Mouse (Mus musculus) stomach, embryonic 15.5 days (tissue): ENCODE data around the gene 1700037H04Rik. TPM values are rescaled to one million over a fixed set of nuclear protein-coding genes. Genes with fewer than 3 reads are reported as not detected.

Experiments used
- ATAC-seq: fragments of 200-750 bp; cut with Nextera tagmentation; 2 replicates; pipeline ENCODE4 v1.8.0; 2017; ENCODE audit warnings: low read depth, moderate number of reproducible peaks, moderate TSS enrichment; ENCODE audit not compliant: insufficient read depth, low FRiP score
- H3K27ac ChIP-seq: fragments of 300-500 bp; sonication (generic); 2 replicates; pipeline ENCODE4 v1.5.1; 2015; ENCODE audit warnings: mild to moderate bottlenecking, inconsistent platforms
- H3K27me3 ChIP-seq: fragments of 300-500 bp; sonication (generic); replicated peaks from 2 replicates; pipeline ENCODE4 v1.6.1; 2015; ENCODE audit warnings: inconsistent platforms
- H3K36me3 ChIP-seq: fragments of 300-500 bp; sonication (generic); 2 replicates; pipeline ENCODE4 v1.6.1; 2015; ENCODE audit warnings: inconsistent platforms
- H3K4me1 ChIP-seq: fragments of 300-500 bp; sonication (generic); 2 replicates; pipeline ENCODE4 v1.6.1; 2015; ENCODE audit warnings: inconsistent platforms
- H3K4me2 ChIP-seq: fragments of 300-500 bp; sonication (generic); 2 replicates; pipeline ENCODE4 v1.6.1; 2015; ENCODE audit warnings: mild to moderate bottlenecking, inconsistent platforms
- H3K4me3 ChIP-seq: fragments of 300-500 bp; sonication (generic); replicated peaks from 2 replicates; pipeline ENCODE4 v1.5.1; 2015; ENCODE audit warnings: inconsistent platforms
- H3K9ac ChIP-seq: fragments of 300-500 bp; sonication (generic); 2 replicates; pipeline ENCODE4 v1.6.1; 2015; ENCODE audit warnings: inconsistent platforms
- H3K9me3 ChIP-seq: fragments of 300-500 bp; sonication (generic); 2 replicates; pipeline ENCODE4 v1.6.1; 2016; ENCODE audit warnings: inconsistent platforms
- WGBS: fragments of 180-500 bp; shearing (Covaris S2); methylation state at CpG from one replicate; pipeline ENCODE4 v1.1.7; 2015; 5-methylcytosine and 5-hydroxymethylcytosine counted together
- polyA plus RNA-seq: library from polyadenylated mRNA; unstranded; fragments of >200 nt; fragmentation: Nextera tagmentation; extraction: Ambion mirVana; gene quantifications from 2 replicates; pipeline ENCODE4 v1.2.1, GENCODE M21; 2015

1700037H04Rik gene
- polyA plus RNA-seq, 1 experiment from 2014 or later = 75.0 TPM

GRCm38 (mm10) chr2:131176491-131176890, 16.6 kb upstream of the 1700037H04Rik start:
- Histone ChIP-seq H3K9ac (no peak overlapping the region), H3K4me1 (peaks cover 43% of the 10 kb centered on the region), H3K9me3 (no peaks in the 10 kb centered on the region), H3K4me2 (peak overlapping the region; percentile 76), H3K27me3 (peaks cover 11% of the 10 kb centered on the region), H3K27ac (peak overlapping the region; percentile 81), H3K4me3 (peak overlapping the region; percentile 83), H3K36me3 (0 out of 2 replicates have a peak, but pooled peaks cover 3% of the 10 kb centered on the region)
- 65% methylated on average over 5 of the region's 5 CpGs for WGBS
- ATAC-seq = peak; percentile 74

GRCm38 (mm10) chr2:131175945-131176309, 16.0 kb upstream of the 1700037H04Rik start:
- no peak for ATAC-seq
- H3K4me2 ChIP-seq = peak overlapping the region; percentile 76
- 0 out of 2 replicates have a peak, but pooled peaks cover 3% of the 10 kb centered on the region for H3K36me3 ChIP-seq
- WGBS = 76% methylated on average over 1 of the region's 1 CpGs
- H3K9me3 ChIP-seq = no peaks in the 10 kb centered on the region
- H3K27ac ChIP-seq = peak overlapping the region; percentile 81
- no peak overlapping the region; the same call in 1 of the 2 replicates for H3K4me3 ChIP-seq
- H3K4me1 ChIP-seq = peaks cover 49% of the 10 kb centered on the region
- H3K27me3 ChIP-seq = peaks cover 13% of the 10 kb centered on the region
- H3K9ac ChIP-seq = no peak overlapping the region

GRCm38 (mm10) chr2:131175286-131175944, 15.5 kb upstream of the 1700037H04Rik start:
- H3K36me3 ChIP-seq = 0 out of 2 replicates have a peak, but pooled peaks cover 3% of the 10 kb centered on the region
- WGBS = 61% methylated on average over 3 of the region's 3 CpGs
- peaks cover 13% of the 10 kb centered on the region for H3K27me3 ChIP-seq
- no peak overlapping the region for H3K4me3 ChIP-seq
- H3K27ac ChIP-seq = peak overlapping the region; percentile 81
- H3K9me3 ChIP-seq = no peaks in the 10 kb centered on the region
- no peak for ATAC-seq
- H3K4me2 ChIP-seq = peak overlapping the region; percentile 76; the same call in 1 of the 2 replicates
- H3K4me1 ChIP-seq = peaks cover 51% of the 10 kb centered on the region
- no peak overlapping the region for H3K9ac ChIP-seq

DNA sequence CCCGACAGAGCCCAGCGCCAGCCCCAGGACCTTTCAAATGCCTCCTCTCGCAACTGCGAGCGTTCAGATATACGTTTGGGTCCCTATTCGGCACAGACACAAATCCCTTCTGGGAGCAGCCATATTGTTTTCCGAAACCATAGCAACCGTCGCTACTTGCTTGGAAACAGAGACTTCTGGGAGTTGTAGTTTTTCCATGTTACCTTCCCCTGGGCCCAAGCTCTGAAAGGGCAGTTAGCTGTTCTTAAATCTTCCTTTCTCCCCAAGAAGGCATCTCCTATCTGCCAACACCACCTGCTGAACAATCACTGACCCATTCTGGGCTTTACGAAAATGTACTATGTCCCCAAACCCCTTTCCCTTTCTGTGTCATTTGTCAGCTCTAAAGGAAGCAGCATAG, 14.8 kb upstream of the 1700037H04Rik start:
- Histone ChIP-seq H3K9me3 (no peaks in the 10 kb centered on the region), H3K36me3 (0 out of 2 replicates have a peak, but pooled peaks cover 3% of the 10 kb centered on the region), H3K27ac (no peak overlapping the region), H3K4me1 (peaks cover 54% of the 10 kb centered on the region), H3K27me3 (peaks cover 13% of the 10 kb centered on the region), H3K4me2 (peak overlapping the region; percentile 86), H3K4me3 (peak overlapping the region; percentile 37), H3K9ac (no peak overlapping the region)
- ATAC-seq = no peak
- WGBS = 6% methylated on average over 11 of the region's 11 CpGs

DNA sequence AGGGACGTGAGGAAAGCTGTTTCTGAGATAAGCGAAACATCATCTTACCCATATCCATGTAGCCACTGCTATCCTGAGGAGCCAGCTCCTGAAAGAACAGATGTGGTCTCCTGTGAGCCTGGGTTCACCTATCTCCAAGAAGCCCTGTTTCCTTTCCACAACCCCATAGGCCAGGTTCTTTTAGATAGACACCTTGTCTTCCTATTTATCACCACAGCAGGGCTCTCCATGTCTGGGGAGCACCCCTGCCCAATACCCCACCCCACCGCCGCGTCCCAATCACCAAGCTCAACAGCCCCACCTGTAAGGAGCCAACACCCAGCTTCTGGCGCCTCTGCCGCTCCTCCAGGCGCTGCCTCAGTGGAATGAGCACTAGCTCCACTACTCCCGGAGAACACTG, 12.4 kb upstream of the 1700037H04Rik start:
- no peak for ATAC-seq
- H3K27ac ChIP-seq = no peak overlapping the region
- H3K4me3 ChIP-seq = no peak overlapping the region
- peaks cover 13% of the 10 kb centered on the region for H3K27me3 ChIP-seq
- H3K4me2 ChIP-seq = no peak overlapping the region
- H3K9me3 ChIP-seq = no peaks in the 10 kb centered on the region
- no peak overlapping the region for H3K9ac ChIP-seq
- H3K36me3 ChIP-seq = 0 out of 2 replicates have a peak, but pooled peaks cover 1% of the 10 kb centered on the region
- peaks cover 38% of the 10 kb centered on the region for H3K4me1 ChIP-seq
- 51% methylated on average over 9 of the region's 9 CpGs for WGBS

DNA sequence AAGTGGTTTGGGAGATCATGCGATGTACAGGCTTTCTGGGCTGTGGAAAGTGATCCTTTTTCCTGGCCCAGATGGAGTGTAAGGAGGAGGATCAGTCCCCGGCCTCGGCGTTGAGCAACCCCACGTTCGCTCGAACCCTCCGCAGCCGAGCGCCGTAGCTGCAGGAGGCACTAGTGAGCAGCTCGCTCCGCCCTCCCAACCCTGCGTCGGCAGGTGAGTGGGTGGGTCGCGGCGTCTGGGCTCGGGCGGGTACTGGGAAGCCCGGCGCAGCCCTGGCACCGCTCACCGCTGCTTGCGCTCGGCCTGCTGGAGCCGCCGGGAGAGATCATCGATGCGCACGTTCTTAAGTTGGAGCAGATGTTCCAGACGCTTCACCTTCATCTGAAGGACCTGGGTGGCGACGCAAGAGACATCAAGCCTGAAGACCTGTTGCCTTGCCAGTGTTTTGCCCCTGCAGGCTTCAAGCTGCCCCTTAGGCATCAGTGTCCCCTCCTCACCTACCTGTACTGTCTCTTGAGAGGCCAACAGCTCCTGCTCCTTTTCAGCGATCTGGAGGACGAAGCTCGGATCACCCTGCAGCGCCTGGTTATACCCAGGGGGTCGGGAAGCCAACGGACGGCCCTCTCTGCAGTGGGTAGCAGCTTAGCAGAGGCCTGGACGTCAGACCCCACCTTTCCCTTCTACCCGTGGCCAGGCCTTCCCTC, 11.7 kb upstream of the 1700037H04Rik start:
- Histone ChIP-seq H3K27me3 (peaks cover 13% of the 10 kb centered on the region), H3K27ac (no peak overlapping the region), H3K36me3 (no peaks in the 10 kb centered on the region), H3K4me3 (peak overlapping the region; percentile 13; the same call in 1 of the 2 replicates), H3K9me3 (no peaks in the 10 kb centered on the region), H3K9ac (no peak overlapping the region), H3K4me2 (peak overlapping the region; percentile 48), H3K4me1 (peaks cover 31% of the 10 kb centered on the region)
- 19% methylated on average over 43 of the region's 43 CpGs for WGBS
- no peak for ATAC-seq

DNA sequence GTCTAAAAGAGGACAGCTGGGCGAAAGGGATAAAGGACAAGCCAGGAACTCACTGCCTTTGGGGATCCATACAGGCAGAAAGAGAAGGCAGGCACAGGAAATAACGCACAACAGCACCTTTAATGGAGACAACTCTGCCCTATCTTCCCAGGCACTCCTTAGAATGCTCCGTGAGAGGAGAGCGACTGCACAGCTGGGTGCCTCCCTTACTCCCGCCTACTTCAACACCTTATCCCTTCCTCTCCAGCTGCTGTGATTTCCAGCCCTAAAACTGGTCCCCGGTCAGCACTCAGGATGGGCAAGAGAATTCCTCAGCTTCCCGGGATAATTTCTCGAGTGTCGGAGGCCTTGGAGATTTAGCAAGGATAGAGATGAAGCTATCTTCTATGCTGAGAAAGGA, 11.1 kb upstream of the 1700037H04Rik start:
- Histone ChIP-seq H3K27me3 (peaks cover 13% of the 10 kb centered on the region), H3K4me3 (peak overlapping the region; percentile 13; the same call in 1 of the 2 replicates), H3K9ac (no peak overlapping the region), H3K9me3 (no peaks in the 10 kb centered on the region), H3K36me3 (no peaks in the 10 kb centered on the region), H3K4me2 (peak overlapping the region; percentile 48), H3K4me1 (peaks cover 27% of the 10 kb centered on the region), H3K27ac (no peak overlapping the region)
- 36% methylated on average over 9 of the region's 9 CpGs for WGBS
- no peak for ATAC-seq

DNA sequence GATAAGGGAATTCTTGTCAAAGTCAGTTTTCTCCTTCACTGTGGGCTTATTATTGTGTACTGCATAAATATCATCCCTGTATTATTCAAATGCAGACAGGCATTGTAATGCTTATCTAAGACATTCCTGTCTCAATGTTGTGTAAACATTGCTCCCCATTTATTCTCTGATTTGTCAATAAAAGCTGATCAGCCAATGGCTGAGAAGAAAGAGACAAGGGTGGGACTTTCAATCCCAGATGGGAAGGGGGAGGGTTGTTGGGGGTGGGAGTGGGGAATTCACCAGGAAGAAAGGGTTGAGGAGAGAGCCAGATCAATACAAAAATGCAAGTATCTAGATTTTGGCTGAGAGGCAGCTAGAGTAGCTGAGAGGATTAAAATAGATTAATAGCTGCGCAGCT, 9.0 kb upstream of the 1700037H04Rik start:
- ATAC-seq = no peak
- WGBS = 61% methylated on average over 1 of the region's 1 CpGs
- Histone ChIP-seq H3K9me3 (no peaks in the 10 kb centered on the region), H3K27ac (no peak overlapping the region), H3K4me2 (no peak overlapping the region), H3K4me1 (peaks cover 17% of the 10 kb centered on the region), H3K4me3 (no peak overlapping the region), H3K36me3 (no peaks in the 10 kb centered on the region), H3K9ac (no peak overlapping the region), H3K27me3 (peaks cover 13% of the 10 kb centered on the region)

DNA sequence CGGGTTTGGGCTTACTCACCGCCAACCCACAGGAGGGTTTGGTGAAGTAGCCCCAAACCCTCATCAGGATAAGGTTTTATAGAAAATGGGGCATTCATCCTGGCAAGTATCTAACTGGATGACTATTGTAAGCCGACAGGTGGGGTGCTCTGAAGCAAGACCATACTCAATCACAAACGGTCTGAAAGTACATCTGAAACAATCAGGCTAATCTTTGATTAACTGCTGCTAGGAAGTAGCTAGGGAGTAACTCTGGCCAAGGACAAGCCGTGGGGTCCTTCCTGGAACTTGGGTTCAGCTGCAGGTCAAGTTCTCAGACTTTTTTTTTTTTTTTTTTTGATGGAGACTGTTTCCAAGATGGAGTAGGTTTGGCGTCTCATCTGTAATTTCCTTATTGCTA, 8.1 kb upstream of the 1700037H04Rik start:
- H3K9ac ChIP-seq = no peak overlapping the region
- no peak overlapping the region for H3K4me2 ChIP-seq
- no peaks in the 10 kb centered on the region for H3K9me3 ChIP-seq
- no peaks in the 10 kb centered on the region for H3K36me3 ChIP-seq
- WGBS = 74% methylated on average over 6 of the region's 6 CpGs
- ATAC-seq = no peak
- peaks cover 13% of the 10 kb centered on the region for H3K27me3 ChIP-seq
- peaks cover 17% of the 10 kb centered on the region for H3K4me1 ChIP-seq
- no peak overlapping the region for H3K4me3 ChIP-seq
- H3K27ac ChIP-seq = no peak overlapping the region

- Histone ChIP-seq H3K27ac (no peak overlapping the region), H3K4me2 (no peak overlapping the region), H3K9me3 (no peaks in the 10 kb centered on the region), H3K9ac (no peak overlapping the region), H3K4me1 (peaks cover 11% of the 10 kb centered on the region; the same call in 1 of the 2 replicates), H3K36me3 (no peaks in the 10 kb centered on the region), H3K4me3 (no peak overlapping the region), H3K27me3 (no peaks in the 10 kb centered on the region; the same call in 1 of the 2 replicates)
- no peak for ATAC-seq
- WGBS = 89% methylated on average over 2 of the region's 2 CpGs
These were observed 6.3 kb upstream of the 1700037H04Rik start for GRCm38 (mm10) chr2:131166172-131166571.

DNA sequence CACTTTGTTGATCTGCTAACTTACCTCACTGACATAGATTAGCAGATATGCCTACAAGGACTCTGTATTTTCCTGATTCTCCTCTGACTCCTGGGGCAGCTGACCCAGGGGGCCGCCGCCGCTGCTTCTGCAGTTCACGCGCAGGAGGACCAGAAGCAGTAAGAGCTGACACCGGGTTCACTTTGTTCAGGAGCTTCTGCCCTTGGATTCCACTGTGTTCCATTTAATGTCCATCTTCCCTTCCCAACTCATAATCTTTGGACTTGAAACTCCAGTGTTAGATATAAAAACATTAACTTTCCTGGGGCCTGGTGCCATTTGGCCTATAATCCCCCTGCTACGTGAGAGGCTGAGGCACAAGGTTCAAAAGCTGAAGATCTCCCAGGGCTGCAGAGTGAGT, 4.0 kb upstream of the 1700037H04Rik start:
- Histone ChIP-seq H3K4me2 (no peak overlapping the region), H3K27ac (no peak overlapping the region), H3K4me3 (no peak overlapping the region), H3K27me3 (no peaks in the 10 kb centered on the region), H3K36me3 (no peaks in the 10 kb centered on the region), H3K4me1 (peaks cover 5% of the 10 kb centered on the region; the same call in 1 of the 2 replicates), H3K9me3 (no peaks in the 10 kb centered on the region), H3K9ac (no peak overlapping the region)
- ATAC-seq = no peak
- WGBS = 74% methylated on average over 7 of the region's 7 CpGs

DNA sequence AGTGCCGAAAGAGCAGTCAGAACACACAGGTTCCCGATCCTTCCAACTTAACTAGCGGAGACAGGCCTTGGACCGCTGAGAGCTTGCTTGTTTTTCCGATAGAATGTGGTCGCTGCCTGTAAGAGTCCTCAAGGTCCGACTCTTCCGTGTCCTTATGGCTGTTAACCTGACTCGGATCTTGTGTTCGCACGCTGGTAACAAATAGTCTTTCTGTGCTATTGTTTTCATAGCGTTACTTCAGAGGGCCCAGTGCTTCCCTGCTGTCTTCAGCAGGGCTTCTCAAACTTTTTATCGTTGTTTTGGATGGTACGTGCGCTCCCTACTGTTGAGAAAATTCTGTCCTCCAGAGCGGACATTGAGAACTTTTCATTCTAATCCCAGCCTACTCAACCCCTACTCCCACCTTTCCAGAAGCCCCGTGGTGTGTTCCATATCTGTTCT, 810 bp upstream of the 1700037H04Rik start:
- Histone ChIP-seq H3K27ac (peak overlapping the region; percentile 81), H3K4me1 (peaks cover 11% of the 10 kb centered on the region; the same call in 1 of the 2 replicates), H3K36me3 (no peaks in the 10 kb centered on the region), H3K9me3 (no peaks in the 10 kb centered on the region), H3K27me3 (no peaks in the 10 kb centered on the region), H3K4me3 (peak overlapping the region; percentile 73), H3K9ac (peak overlapping the region; percentile 53; the same call in 1 of the 2 replicates), H3K4me2 (peak overlapping the region; percentile 87)
- WGBS = under 1% methylated on average over 17 of the region's 17 CpGs
- ATAC-seq = no peak
